Mouse (Mus musculus) liver, postnatal 0 days (tissue): Measurements from ENCODE around the gene Tmem184a.
A peak's percentile ranks its signal among the peaks of the same experiment; 100 is the strongest.

Source experiments
- CTCF ChIP-seq: sonication (generic); IDR thresholded peaks from 2 replicates; pipeline ENCODE4 v1.5.1; 2016; ENCODE audit warnings: antibody characterized with exemption, low read depth
- EP300 ChIP-seq: IDR thresholded peaks from 2 replicates; pipeline ENCODE4 v1.6.1; 2016; ENCODE audit warnings: antibody characterized with exemption, low read depth, mild to moderate bottlenecking

DNA sequence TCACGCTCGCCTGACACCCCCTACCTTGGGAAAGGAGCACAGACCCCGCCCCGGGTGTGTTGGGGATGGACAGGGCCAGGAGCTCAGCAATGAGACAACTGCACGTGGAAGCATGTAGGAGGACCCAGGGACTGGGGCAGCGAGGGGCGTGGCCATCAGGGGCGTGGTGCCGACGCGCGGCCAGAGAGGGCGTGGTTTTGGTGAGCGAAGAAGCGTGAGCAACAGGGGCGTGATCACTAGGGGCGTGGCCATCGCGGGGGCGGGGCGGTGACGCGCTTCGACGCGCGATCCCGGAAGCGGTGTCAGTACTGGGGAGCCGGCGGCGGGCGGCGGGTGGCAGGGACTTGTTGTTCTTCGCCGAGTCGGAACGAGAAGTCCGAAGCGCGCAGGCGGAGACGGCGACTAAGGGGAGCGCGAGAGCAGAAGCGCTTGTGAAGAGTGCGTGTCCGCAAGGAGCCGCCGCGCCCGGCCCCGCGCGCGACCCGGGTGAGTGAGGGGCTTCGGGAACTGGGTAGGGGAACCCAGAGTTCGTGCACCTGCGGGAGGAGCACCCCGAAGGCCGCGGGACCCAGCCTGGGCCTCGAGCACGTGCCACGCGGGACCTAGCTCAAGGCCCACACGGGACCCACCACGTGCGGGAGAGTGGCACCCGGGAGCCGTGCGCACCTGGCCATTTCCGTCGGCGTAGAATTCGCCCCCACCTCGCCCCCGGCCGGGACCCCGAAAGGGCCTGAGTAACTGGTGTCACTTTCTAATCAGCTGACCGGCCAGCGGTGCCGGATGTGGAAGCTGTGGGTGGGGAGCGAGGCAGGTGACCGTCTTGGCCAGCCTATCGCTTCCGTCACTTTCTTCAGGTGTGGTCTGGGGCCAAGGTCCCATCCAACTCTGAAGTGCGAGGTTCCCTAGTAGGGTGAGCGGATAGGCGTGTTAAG is 28.2 kb downstream of the Tmem184a start, which contains the start of gene Mafk:
- TF ChIP-seq CTCF, result peak; percentile 42
- TF ChIP-seq EP300, result no peak; the same call in 1 of the 2 replicates
